Mouse (Mus musculus) liver, adult 2 months (tissue): ENCODE results near the gene Prkag1. TPM values are rescaled to one million over a fixed set of nuclear protein-coding genes. Genes with fewer than 3 reads are reported as not detected.

Source experiments
- DNase-seq: peaks from one replicate; pipeline ENCODE4 v3.0.0-alpha.2; 2011; ENCODE audit warnings: low read depth, low spot score; ENCODE audit errors: extremely low read depth
- H3K27ac ChIP-seq: fragments of 200-500 bp; replicated peaks from 2 replicates; pipeline ENCODE4 v1.5.1; 2012; ENCODE audit warnings: low read depth, mild to moderate bottlenecking, control low read depth, inconsistent platforms, low read length; ENCODE audit not compliant: insufficient read depth
- H3K27me3 ChIP-seq: fragments of 200-500 bp; 2 replicates; pipeline ENCODE4 v1.6.1; 2012; ENCODE audit warnings: mild to moderate bottlenecking, moderate library complexity, low read length, inconsistent platforms; ENCODE audit not compliant: control insufficient read depth, insufficient read depth
- H3K36me3 ChIP-seq: fragments of 200-500 bp; 2 replicates; pipeline ENCODE4 v1.6.1; 2012; ENCODE audit warnings: low read length, inconsistent platforms; ENCODE audit not compliant: control insufficient read depth, insufficient read depth
- H3K4me1 ChIP-seq: fragments of 200-500 bp; 2 replicates; pipeline ENCODE4 v1.6.1; 2011; ENCODE audit warnings: low read length; ENCODE audit not compliant: control insufficient read depth, insufficient read depth
- H3K4me3 ChIP-seq: fragments of 200-500 bp; 2 replicates; pipeline ENCODE4 v1.5.1; 2011; ENCODE audit warnings: low read depth, mild to moderate bottlenecking, control low read depth, low read length, moderate library complexity; ENCODE audit not compliant: insufficient read depth
- H3K79me2 ChIP-seq: fragments of 200-500 bp; 2 replicates; pipeline ENCODE4 v1.6.1; 2012; ENCODE audit warnings: inconsistent platforms, mild to moderate bottlenecking, low read length, moderate library complexity; ENCODE audit not compliant: control insufficient read depth, insufficient read depth
- H3K9ac ChIP-seq: fragments of 200-500 bp; 2 replicates; pipeline ENCODE4 v1.6.1; 2012; ENCODE audit warnings: low read depth, mild to moderate bottlenecking, control low read depth, inconsistent platforms, low read length
- CTCF ChIP-seq: fragments of 200-500 bp; IDR thresholded peaks from 2 replicates; pipeline ENCODE4 v1.5.1; 2011; ENCODE audit warnings: low read depth, low read length, control low read depth
- POLR2A ChIP-seq: fragments of 200-500 bp; IDR thresholded peaks from 2 replicates; pipeline ENCODE4 v1.6.1; 2011; ENCODE audit warnings: low read length, control low read depth; ENCODE audit not compliant: insufficient read depth; ENCODE audit errors: extremely low read depth
- WGBS: fragments of 180-500 bp; shearing (Covaris S2); methylation state at CpG from one replicate; pipeline ENCODE4 v1.1.7; 2018; 5-methylcytosine and 5-hydroxymethylcytosine counted together
- polyA plus RNA-seq: library from polyadenylated mRNA; depleted of rRNA; stranded (reverse); fragments of >200 nt; gene quantifications from 2 replicates; pipeline ENCODE4 v1.2.3, GENCODE M21; 2012
- total RNA-seq: library from RNA; depleted of rRNA; stranded (reverse); fragments of >200 nt; gene quantifications from 2 replicates; pipeline ENCODE4 v1.2.3, GENCODE M21; 2014

The Prkag1 gene
- total and polyA plus RNA-seq, 2 experiments: 37.7 to 41.4 TPM

DNA sequence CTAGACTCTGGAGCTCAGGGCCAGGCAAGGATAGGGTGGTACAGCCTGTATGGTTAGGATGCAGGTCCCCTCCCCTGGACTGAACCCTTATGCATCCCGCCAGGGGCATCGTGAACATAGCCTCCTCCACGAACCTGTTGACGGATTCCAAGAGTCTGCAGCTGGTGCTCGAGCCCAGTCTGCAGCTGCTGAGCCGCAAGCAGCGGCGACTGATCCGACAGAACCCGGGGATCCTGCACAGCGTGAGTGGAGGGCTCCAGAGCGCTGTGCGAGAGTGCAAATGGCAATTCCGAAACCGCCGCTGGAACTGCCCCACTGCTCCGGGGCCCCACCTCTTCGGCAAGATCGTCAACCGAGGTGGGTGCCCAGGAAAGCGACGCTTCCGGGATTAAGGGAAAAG lies 40.6 kb downstream of the Prkag1 start:
- Histone ChIP-seq H3K36me3 (no peaks in the 10 kb centered on the region), H3K4me3 (no peak overlapping the region), H3K79me2 (no peaks in the 10 kb centered on the region), H3K27ac (no peak overlapping the region), H3K4me1 (peaks cover 4% of the 10 kb centered on the region), H3K9ac (no peak overlapping the region), H3K27me3 (peaks cover 30% of the 10 kb centered on the region)
- 2% methylated on average over 23 of the region's 23 CpGs for WGBS
- no peak for TF ChIP-seq CTCF
- TF ChIP-seq POLR2A: no peak
- DNase-seq: no peak

DNA sequence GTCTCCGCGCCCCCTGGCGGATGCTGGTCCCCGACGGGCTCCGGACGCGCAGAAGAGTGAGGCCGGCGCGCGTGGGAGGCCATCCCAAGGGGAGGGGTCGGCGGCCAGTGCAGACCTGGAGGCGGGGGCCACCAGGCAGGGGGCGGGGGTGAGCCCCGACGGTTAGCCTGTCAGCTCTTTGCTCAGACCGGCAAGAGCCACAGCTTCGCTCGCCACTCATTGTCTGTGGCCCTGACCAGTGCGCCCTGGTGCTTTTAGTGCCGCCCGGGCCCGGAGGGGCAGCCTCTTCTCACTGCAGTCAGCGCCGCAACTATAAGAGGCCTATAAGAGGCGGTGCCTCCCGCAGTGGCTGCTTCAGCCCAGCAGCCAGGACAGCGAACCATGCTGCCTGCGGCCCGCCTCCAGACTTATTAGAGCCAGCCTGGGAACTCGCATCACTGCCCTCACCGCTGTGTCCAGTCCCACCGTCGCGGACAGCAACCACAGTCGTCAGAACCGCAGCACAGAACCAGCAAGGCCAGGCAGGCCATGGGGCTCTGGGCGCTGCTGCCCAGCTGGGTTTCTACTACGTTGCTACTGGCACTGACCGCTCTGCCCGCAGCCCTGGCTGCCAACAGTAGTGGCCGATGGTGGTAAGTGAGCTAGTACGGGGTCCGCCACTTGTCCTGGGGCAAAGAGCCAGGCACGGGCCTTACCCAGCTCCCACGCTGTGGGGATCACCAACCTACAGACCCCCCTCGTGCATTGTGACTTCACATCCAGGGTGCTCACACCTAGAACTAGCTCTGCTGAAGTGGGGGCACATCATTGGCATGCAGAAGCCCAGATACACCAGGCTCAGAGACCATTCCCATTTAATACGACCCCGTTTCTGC lies 41.4 kb downstream of the Prkag1 start, which contains the start of gene Wnt1:
TSS of gene Wnt1 (plus strand) at position 197 of the 875 bp plus-strand sequence.
- Histone ChIP-seq H3K79me2 (no peaks in the 10 kb centered on the region), H3K4me3 (no peak within 1 kb of the TSS), H3K9ac (no peak within 1 kb of the TSS), H3K4me1 (peaks cover 4% of the 10 kb centered on the region), H3K27me3 (peaks cover 30% of the 10 kb centered on the region), H3K36me3 (no peaks in the 10 kb centered on the region), H3K27ac (no peak within 1 kb of the TSS)
- no peak for DNase-seq
- 6% methylated on average over 51 of the region's 51 CpGs for WGBS
- TF ChIP-seq POLR2A (no peak), CTCF (peak; percentile 70; the same call in 1 of the 2 replicates)

DNA sequence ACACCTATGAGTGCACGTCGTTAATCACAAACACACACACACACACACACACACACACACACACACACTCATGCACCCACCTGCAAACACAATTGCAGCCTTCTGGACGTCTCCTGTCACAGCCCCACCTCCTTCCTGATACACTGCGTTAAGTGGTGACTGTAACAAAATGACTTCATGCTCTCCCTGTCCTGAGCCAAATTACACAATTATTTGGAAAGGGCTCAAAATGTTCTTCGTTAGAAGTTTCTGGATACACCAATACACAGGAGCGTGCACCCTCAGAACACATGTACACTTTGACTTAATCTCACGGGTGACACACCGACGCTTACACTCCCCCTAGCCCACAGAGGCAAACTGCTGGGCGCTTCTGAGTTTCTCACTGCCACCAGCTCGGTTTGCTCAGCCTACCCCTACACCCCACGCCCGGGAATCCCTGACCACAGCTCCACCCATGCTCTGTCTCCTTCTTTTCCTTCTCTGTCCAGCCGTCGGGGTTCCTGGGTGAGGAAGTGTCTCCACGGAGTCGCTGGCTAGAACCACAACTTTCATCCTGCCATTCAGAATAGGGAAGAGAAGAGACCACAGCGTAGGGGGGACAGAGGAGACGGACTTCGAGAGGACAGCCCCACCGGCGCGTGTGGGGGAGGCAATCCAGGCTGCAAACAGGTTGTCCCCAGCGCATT lies 42.2 kb downstream of the Prkag1 start:
- 7% methylated on average over 24 of the region's 24 CpGs for WGBS

DNA sequence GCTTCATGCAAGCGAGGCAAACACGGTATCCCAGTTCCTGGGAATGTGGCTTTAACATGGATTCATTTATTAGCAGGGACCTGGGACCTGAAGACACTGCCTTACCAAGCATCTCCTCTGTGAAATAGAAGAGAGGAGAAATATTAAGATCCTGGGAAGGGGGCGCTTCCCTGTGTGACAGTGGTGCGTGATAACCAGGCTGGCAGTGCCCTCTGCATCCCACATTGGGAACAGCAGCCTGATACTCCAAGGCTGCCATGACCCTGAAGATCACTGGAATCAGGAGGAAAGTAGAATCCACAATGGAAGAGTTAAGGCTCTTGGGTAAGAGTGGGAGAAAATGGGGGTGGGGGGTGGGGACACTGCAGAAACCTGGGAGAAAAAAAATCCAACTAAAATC lies 43.4 kb downstream of the Prkag1 start:
- H3K4me1 ChIP-seq: peaks cover 4% of the 10 kb centered on the region
- DNase-seq: no peak
- no peaks in the 10 kb centered on the region for H3K36me3 ChIP-seq
- H3K79me2 ChIP-seq: no peaks in the 10 kb centered on the region
- no peak overlapping the region for H3K9ac ChIP-seq
- 72% methylated on average over 4 of the region's 4 CpGs for WGBS
- TF ChIP-seq POLR2A: no peak
- H3K27me3 ChIP-seq: peaks cover 28% of the 10 kb centered on the region
- H3K27ac ChIP-seq: no peak overlapping the region
- H3K4me3 ChIP-seq: no peak overlapping the region

More for the DNA sequence above, 42.2 kb downstream of the Prkag1 start:
- Histone ChIP-seq H3K27ac (no peak overlapping the region), H3K79me2 (no peaks in the 10 kb centered on the region), H3K27me3 (peaks cover 30% of the 10 kb centered on the region), H3K36me3 (no peaks in the 10 kb centered on the region), H3K4me3 (no peak overlapping the region), H3K9ac (no peak overlapping the region), H3K4me1 (peaks cover 4% of the 10 kb centered on the region)
- peak; percentile 54 for DNase-seq
- TF ChIP-seq POLR2A (no peak), CTCF (no peak; the same call in 1 of the 2 replicates)

DNA sequence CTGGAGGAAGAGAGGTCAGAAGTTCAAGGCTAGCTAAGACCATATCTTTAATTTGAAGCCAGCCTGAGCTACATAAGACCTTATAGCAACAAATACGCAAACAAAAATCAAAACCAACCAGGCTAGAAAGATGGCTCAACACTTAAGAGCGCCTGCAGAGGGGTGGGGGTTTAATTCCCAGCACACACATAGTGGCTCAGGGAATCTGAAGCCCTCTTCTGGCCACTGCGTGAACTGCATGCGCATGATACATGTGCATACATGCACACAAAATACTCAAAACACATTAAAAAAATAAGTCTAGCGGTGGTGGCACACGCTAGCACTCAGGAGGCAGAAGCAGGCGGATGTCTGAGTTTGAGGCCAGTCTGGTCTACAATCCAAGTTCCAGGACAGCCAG lies 45.6 kb downstream of the Prkag1 start:
- no peaks in the 10 kb centered on the region for H3K36me3 ChIP-seq
- H3K4me3 ChIP-seq: no peak overlapping the region
- no peak overlapping the region for H3K27ac ChIP-seq
- no peak for DNase-seq
- peaks cover 2% of the 10 kb centered on the region; the same call in 1 of the 2 replicates for H3K4me1 ChIP-seq
- no peak overlapping the region for H3K9ac ChIP-seq
- TF ChIP-seq CTCF (peak; percentile 59), POLR2A (no peak)
- peaks cover 6% of the 10 kb centered on the region; the same call in 1 of the 2 replicates for H3K27me3 ChIP-seq
- 62% methylated on average over 7 of the region's 7 CpGs for WGBS
- no peaks in the 10 kb centered on the region for H3K79me2 ChIP-seq
